Mouse (Mus musculus) embryo, embryonic 10.5 days (tissue): Measurements from ENCODE around the gene Shroom4.

Experiments
- DNase-seq: peaks from one replicate; pipeline ENCODE4 v3.0.0-alpha.2; 2015; ENCODE audit warnings: low spot score

Gene Shroom4

GRCm38 (mm10) chrX:6496374-6496773 is 96.7 kb downstream of the Shroom4 start:
- no peak for DNase-seq

DNA sequence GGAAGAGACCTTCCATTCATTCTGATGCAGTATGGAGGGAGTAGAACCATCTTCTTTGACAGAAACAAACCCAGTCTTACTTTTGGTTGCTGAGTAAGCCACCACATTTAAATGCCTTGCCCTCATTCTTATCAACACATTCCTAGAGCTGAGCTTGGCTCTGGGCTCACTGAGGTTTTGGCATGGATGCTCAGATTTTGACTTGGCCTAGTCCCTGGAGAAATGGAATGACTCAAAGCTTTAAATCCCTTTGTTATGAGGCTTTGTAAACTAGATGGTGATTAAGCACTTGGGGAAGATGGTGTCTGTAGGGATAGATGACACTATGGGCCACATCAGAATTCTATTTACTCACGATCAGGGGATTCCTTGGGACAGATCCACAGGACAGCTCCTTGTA is 102.2 kb downstream of the Shroom4 start:
- no peak for DNase-seq

GRCm38 (mm10) chrX:6517217-6517616 is 117.6 kb downstream of the Shroom4 start:
- DNase-seq, result no peak

- no peak for DNase-seq
Measured at GRCm38 (mm10) chrX:6518421-6518820, 118.8 kb downstream of the Shroom4 start.

- peak; percentile 27 for DNase-seq
Measured at GRCm38 (mm10) chrX:6522935-6523334, 123.3 kb downstream of the Shroom4 start.

DNA sequence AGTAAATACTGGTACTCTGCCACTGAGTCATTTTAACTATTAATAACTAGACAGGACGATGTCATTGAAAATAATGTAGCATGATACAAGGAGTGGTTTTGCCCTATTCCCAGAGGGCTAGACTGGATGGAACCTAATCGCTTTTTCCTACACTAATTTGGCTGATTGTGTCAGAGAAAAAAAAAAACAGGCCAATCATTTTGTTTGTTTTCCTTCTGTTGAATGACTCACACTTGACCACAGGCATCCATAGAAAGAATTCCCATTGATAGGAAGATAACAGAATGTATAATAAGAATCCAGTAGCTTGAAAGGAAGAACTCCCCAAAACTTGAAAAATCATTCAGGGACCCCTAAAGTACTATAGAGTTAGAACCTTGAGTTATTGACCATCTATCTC is 137.0 kb downstream of the Shroom4 start:
- DNase-seq, result no peak

GRCm38 (mm10) chrX:6537689-6538088 is 138.0 kb downstream of the Shroom4 start:
- no peak for DNase-seq

DNA sequence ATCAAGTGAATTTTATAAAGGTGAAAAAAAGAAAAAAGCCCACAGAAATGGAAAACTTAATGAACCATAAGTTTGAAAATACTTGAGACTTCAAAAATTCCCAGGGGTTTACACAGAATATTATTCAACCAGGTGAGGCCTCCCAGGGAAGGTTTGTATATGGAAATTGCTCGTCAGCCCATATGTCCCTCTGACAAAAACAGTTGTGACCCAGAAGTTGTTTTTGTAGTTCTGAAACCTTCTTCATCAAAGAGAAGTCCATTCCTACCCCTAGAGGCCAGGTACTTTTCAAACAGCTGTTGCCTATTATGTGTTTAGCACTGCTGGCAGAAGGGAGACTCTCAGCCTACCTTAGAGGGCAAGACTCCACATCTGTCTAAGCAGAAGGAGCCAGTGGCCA is 165.4 kb downstream of the Shroom4 start:
- no peak for DNase-seq

DNA sequence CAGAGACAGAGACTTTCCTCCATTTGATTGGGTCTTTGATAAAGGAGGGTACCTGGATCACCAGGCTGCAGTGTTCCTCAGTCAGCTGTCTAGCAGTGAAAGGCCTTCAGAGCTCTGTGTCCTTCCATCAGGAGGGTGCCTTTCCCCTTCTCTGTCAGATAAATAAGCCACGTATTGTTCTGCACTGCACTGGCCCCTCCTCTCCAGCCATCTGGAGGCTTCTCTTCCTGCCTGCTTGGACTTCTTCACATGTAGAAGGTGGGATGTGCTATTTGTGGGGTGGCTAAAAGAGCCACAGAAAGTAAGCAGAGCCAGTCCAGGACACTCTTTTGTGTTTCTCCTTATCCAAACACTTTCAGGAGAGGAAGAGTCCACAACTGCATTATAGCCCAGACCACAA is 174.9 kb downstream of the Shroom4 start:
- DNase-seq, result peak; percentile 1

DNA sequence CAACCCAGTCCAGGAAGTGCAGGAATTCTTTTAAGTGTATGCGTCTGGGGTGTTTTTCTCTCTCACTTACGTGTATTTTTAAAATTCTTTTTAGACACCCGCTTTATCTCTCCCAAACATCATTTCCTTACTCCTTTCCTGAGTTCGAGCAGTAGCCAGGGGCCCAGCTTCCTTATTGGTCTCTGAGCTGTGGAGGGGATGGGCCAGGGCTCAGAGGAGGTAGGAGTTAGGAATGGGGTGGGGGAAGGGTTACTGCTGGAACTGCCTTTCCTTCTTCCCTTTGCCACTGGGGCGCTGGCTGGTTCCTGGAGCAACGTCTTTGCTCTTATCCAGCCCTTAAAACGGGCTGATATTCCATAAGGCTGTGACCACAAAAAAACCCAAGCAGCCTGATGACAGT is 177.3 kb downstream of the Shroom4 start:
- DNase-seq, result peak; percentile 7

DNA sequence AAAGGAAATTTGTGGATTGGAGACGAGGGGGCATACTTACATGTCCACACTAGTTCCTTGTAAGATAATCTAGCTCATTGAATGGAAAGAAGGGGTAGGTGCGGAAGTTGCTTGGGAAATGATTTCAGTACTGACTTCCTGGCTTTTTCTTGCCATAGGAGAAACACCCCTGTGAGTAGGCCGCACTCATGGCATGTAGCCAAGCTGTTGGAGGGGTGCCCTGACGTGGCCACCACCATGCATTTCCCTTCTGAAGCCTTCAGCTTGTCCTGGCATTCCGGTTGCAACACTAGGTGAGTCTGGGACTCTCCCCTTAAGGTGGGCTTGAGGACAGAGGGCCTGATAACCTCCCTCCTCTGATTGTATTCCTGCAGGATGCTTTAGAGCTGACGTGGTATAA is 181.0 kb downstream of the Shroom4 start:
- no peak for DNase-seq

- DNase-seq, result no peak
Measured at GRCm38 (mm10) chrX:6581181-6581580, 181.5 kb downstream of the Shroom4 start.

DNA sequence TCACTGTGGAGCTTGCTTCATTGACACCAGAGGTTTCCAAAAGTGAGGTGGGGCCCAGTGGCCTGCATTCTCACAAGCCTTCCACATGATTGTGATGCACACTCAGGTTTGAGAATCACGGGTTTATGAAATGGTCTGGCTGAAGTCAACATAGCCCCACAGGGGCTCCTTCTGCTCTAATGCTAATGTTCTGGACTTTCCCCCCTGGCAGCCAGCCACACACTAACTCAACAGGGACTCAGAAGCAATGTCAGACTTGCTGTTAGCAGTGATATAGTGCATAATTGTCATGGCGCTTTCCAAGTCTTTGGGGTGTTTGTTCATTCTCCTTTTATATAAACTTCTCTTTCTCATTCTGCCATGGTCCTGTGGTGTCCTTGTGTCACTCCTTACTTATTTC is 183.0 kb downstream of the Shroom4 start:
- no peak for DNase-seq

DNA sequence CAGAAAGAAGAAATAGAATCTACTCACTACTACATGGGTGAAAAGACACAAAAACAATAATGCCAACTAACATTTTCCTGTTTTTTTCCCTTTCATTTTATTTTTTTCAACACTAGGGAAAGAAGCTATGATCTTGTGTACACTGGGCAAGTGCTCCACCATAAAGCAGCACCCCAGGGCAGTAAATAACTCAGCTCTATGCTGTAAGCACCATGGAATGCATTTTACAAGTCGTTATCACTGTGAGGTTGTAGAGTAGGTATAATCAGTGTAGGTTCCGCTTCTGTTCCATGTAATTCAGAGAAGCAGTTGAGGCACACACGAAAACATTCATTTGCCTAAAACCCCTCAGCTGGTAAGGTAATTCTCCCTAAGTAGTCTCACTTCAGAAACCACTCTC is 194.5 kb downstream of the Shroom4 start:
- DNase-seq, result no peak

- peak; percentile 30 for DNase-seq
Measured at GRCm38 (mm10) chrX:6654024-6654423, 254.4 kb downstream of the Shroom4 start.

DNA sequence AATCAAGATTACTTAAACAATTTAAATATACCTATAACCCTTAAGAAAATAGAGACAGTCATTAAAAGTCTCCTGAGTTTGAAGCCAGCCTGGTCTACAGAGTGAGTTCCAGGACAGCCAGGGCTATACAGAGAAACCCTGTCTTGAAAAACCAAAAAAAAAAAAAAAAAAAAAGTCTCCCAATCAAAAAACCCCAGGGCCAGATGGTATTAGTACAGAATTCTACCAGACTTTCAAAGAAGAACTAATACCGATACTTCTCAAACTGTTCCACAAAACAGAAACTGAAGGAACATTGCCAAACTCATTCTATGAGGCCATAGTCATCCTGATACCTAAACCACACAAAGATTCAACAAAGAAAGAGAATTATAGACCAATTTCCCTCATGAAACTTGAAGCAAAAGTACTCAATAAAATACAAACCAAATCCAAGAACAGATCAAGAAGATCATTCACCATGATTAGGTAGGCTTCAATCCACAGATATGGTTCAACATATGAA is 259.2 kb downstream of the Shroom4 start:
- no peak for DNase-seq
